Mouse (Mus musculus): ENCODE measurements at regions not wholly inside any gene's neighbourhood (a gene's known extent, or its start where the extent isn't known, plus 50 kb on each side); places are given as distances from the start of the nearest gene placed in this dataset.

GRCm38 (mm10) chr3:134000595-134000994, 235.7 kb upstream of the Cxxc4 start:
- Histone ChIP-seq H3K27me3 (ENCODE audit: insufficient read depth, low read length) (no peaks in the 10 kb centered on the region), H3K4me1 (replicated peaks; ENCODE audit: low read depth, low read length) (no peaks in the 10 kb centered on the region), H3K36me3 (ENCODE audit: insufficient read depth, low read length) (no peaks in the 10 kb centered on the region), H3K4me3 (replicated peaks; ENCODE audit: low read length) (no peak overlapping the region), H3K9me3 (ENCODE audit: low read length) (no peaks in the 10 kb centered on the region)
- TF ChIP-seq CTCF (conservative IDR thresholded peaks at IDR 0.05; ENCODE audit: low read length), result no peak
- no peak for TF ChIP-seq NANOG (IDR thresholded peaks at IDR 0.05; ENCODE audit: borderline replicate concordance, low read length)
- no peak for TF ChIP-seq POU5F1 (IDR thresholded peaks at IDR 0.05; ENCODE audit: borderline replicate concordance, low read length)

GRCm38 (mm10) chr3:134014805-134015204, 221.5 kb upstream of the Cxxc4 start:
- Histone ChIP-seq H3K27me3 (ENCODE audit: insufficient read depth, low read length) (no peaks in the 10 kb centered on the region), H3K4me1 (replicated peaks; ENCODE audit: low read depth, low read length) (no peaks in the 10 kb centered on the region), H3K4me3 (replicated peaks; ENCODE audit: low read length) (no peak overlapping the region), H3K36me3 (ENCODE audit: insufficient read depth, low read length) (no peaks in the 10 kb centered on the region), H3K9me3 (ENCODE audit: low read length) (no peaks in the 10 kb centered on the region)
- TF ChIP-seq CTCF (conservative IDR thresholded peaks at IDR 0.05; ENCODE audit: low read length) (no peak), POU5F1 (IDR thresholded peaks at IDR 0.05; ENCODE audit: borderline replicate concordance, low read length) (no peak), NANOG (IDR thresholded peaks at IDR 0.05; ENCODE audit: borderline replicate concordance, low read length) (no peak)

DNA sequence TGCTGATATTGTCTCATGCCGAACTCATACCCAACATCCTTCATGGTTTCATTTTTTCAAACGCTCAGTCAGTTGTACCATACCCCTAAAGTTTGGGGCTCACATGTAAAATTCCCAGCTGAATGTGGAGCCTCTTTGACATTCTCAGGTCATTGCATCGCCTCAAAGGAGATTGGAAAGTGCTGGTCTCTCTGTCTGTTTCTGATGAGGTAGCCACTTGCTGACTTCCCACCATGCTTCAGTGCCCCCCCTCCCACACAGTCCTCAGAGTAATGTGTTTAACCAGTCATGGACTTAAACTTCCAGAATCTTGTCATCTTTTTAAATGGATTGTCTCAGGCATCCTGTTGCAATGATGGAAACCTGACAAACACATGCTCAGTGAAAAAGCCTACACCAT, 220.9 kb upstream of the Cxxc4 start:
- no peak for TF ChIP-seq CTCF (conservative IDR thresholded peaks at IDR 0.05; ENCODE audit: low read length)
- TF ChIP-seq POU5F1 (IDR thresholded peaks at IDR 0.05; ENCODE audit: borderline replicate concordance, low read length), result no peak
- TF ChIP-seq NANOG (IDR thresholded peaks at IDR 0.05; ENCODE audit: borderline replicate concordance, low read length), result no peak
- no peaks in the 10 kb centered on the region for H3K9me3 ChIP-seq (ENCODE audit: low read length)

GRCm38 (mm10) chr3:134033862-134034261, 202.4 kb upstream of the Cxxc4 start:
- H3K9me3 ChIP-seq (ENCODE audit: low read length), result peaks cover 7% of the 10 kb centered on the region
- TF ChIP-seq POU5F1 (IDR thresholded peaks at IDR 0.05; ENCODE audit: borderline replicate concordance, low read length), result no peak
- TF ChIP-seq CTCF (conservative IDR thresholded peaks at IDR 0.05; ENCODE audit: low read length), result no peak
- TF ChIP-seq NANOG (IDR thresholded peaks at IDR 0.05; ENCODE audit: borderline replicate concordance, low read length), result no peak
- H3K27me3 ChIP-seq (ENCODE audit: insufficient read depth, low read length), result no peaks in the 10 kb centered on the region
- no peak overlapping the region for H3K4me3 ChIP-seq (replicated peaks; ENCODE audit: low read length)
- H3K36me3 ChIP-seq (ENCODE audit: insufficient read depth, low read length), result no peaks in the 10 kb centered on the region
- H3K4me1 ChIP-seq (replicated peaks; ENCODE audit: low read depth, low read length), result no peaks in the 10 kb centered on the region

More for the DNA sequence above, 220.9 kb upstream of the Cxxc4 start:
- Histone ChIP-seq H3K36me3 (ENCODE audit: insufficient read depth, low read length) (no peaks in the 10 kb centered on the region), H3K27me3 (ENCODE audit: insufficient read depth, low read length) (no peaks in the 10 kb centered on the region), H3K4me1 (replicated peaks; ENCODE audit: low read depth, low read length) (no peaks in the 10 kb centered on the region), H3K4me3 (replicated peaks; ENCODE audit: low read length) (no peak overlapping the region)

DNA sequence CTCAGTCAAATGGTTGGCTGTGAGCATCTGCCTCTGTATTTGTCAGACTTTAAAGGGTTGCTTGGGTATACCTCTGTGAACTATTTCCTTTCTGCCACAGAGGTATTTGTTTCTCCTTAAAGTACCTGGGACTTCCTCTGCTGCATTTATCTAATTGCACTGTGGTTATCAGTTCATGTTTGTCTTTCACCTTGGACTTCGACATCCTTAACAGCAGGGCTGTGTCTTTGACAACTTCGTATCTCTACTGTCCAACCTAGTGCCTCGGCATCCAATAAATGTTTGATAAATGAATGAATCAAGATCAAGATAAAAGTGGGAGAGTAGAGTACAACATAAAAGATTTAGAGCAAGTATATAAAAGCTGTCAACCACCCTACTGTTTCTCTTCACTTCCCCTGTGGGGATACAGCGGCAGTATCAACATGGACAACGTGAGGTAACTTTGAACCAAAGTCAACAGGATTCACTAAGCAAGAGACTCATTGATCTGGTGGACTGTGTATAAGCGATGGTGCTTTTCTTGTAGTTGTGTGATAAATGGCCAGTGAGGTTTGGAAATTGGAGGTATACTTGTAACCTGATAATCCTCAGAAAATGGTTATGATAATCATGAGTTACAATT, 199.9 kb upstream of the Cxxc4 start:
- H3K36me3 ChIP-seq (ENCODE audit: insufficient read depth, low read length), result no peaks in the 10 kb centered on the region
- H3K9me3 ChIP-seq (ENCODE audit: low read length), result no peaks in the 10 kb centered on the region
- H3K4me1 ChIP-seq (replicated peaks; ENCODE audit: low read depth, low read length), result no peaks in the 10 kb centered on the region
- H3K27me3 ChIP-seq (ENCODE audit: insufficient read depth, low read length), result no peaks in the 10 kb centered on the region
- TF ChIP-seq NANOG (IDR thresholded peaks at IDR 0.05; ENCODE audit: borderline replicate concordance, low read length) (no peak), POU5F1 (IDR thresholded peaks at IDR 0.05; ENCODE audit: borderline replicate concordance, low read length) (no peak), CTCF (conservative IDR thresholded peaks at IDR 0.05; ENCODE audit: low read length) (no peak)
- no peak overlapping the region for H3K4me3 ChIP-seq (replicated peaks; ENCODE audit: low read length)

DNA sequence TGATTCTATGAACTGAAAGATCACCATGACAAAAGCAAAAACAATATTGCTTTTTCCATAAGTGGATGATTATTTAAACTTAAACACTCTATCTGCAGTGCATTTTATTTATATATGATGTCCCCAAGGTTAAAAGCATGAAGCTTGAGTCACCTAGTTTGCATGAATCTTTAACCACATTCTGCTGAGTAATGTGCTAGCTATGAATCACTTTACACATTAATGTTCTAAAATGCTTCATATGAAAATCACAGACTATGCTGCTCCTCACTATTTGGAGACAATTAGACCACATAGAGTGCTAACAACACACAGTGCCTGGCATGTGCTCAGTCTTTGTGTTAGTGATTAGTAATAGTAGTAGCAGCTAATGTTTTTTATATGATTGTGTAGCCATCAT, 185.6 kb upstream of the Cxxc4 start:
- no peaks in the 10 kb centered on the region for H3K4me1 ChIP-seq (replicated peaks; ENCODE audit: low read depth, low read length)
- H3K36me3 ChIP-seq (ENCODE audit: insufficient read depth, low read length), result no peaks in the 10 kb centered on the region
- no peak overlapping the region for H3K4me3 ChIP-seq (replicated peaks; ENCODE audit: low read length)
- no peaks in the 10 kb centered on the region for H3K27me3 ChIP-seq (ENCODE audit: insufficient read depth, low read length)
- no peaks in the 10 kb centered on the region for H3K9me3 ChIP-seq (ENCODE audit: low read length)
- TF ChIP-seq POU5F1 (IDR thresholded peaks at IDR 0.05; ENCODE audit: borderline replicate concordance, low read length) (no peak), NANOG (IDR thresholded peaks at IDR 0.05; ENCODE audit: borderline replicate concordance, low read length) (no peak), CTCF (conservative IDR thresholded peaks at IDR 0.05; ENCODE audit: low read length) (no peak)

DNA sequence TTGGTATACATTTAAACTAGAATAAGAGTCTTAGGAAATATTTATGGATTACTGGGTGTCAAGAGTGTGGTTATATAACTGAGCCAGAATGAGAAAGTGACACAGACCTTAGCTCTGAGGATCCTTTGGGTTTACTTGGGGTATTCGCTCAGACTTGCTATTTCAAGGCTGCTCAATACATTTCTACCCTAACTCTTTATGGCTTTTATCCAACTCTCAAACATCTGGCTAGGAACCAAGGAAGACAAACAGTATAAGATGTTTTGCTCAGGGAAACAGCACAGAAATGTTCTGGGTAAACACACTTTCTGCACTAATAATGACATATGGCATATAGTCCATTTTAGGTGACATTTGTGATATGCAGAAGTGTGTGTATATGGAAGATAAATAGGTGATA, 153.8 kb upstream of the Cxxc4 start:
- no peak overlapping the region for H3K4me3 ChIP-seq (replicated peaks; ENCODE audit: low read length)
- no peaks in the 10 kb centered on the region for H3K36me3 ChIP-seq (ENCODE audit: insufficient read depth, low read length)
- peaks cover 23% of the 10 kb centered on the region for H3K9me3 ChIP-seq (ENCODE audit: low read length)
- TF ChIP-seq NANOG (IDR thresholded peaks at IDR 0.05; ENCODE audit: borderline replicate concordance, low read length), result no peak
- no peak for TF ChIP-seq POU5F1 (IDR thresholded peaks at IDR 0.05; ENCODE audit: borderline replicate concordance, low read length)
- no peak for TF ChIP-seq CTCF (conservative IDR thresholded peaks at IDR 0.05; ENCODE audit: low read length)
- no peaks in the 10 kb centered on the region for H3K4me1 ChIP-seq (replicated peaks; ENCODE audit: low read depth, low read length)
- no peaks in the 10 kb centered on the region for H3K27me3 ChIP-seq (ENCODE audit: insufficient read depth, low read length)

GRCm38 (mm10) chr3:134099471-134100125, 136.7 kb upstream of the Cxxc4 start:
- Histone ChIP-seq H3K36me3 (ENCODE audit: insufficient read depth, low read length) (no peaks in the 10 kb centered on the region), H3K27me3 (ENCODE audit: insufficient read depth, low read length) (no peaks in the 10 kb centered on the region), H3K4me1 (replicated peaks; ENCODE audit: low read depth, low read length) (no peaks in the 10 kb centered on the region), H3K4me3 (replicated peaks; ENCODE audit: low read length) (no peak overlapping the region), H3K9me3 (ENCODE audit: low read length) (no peaks in the 10 kb centered on the region)
- no peak for TF ChIP-seq POU5F1 (IDR thresholded peaks at IDR 0.05; ENCODE audit: borderline replicate concordance, low read length)
- no peak for TF ChIP-seq NANOG (IDR thresholded peaks at IDR 0.05; ENCODE audit: borderline replicate concordance, low read length)
- no peak for TF ChIP-seq CTCF (conservative IDR thresholded peaks at IDR 0.05; ENCODE audit: low read length)

All from E14TG2a.4 (cell line).